Mouse (Mus musculus) embryo, embryonic 10.5 days (tissue): ENCODE results near the gene Vrk1.

Experiments
- DNase-seq: peaks from one replicate; pipeline ENCODE4 v3.0.0-alpha.2; 2015; ENCODE audit warnings: low spot score

Vrk1 gene

DNA sequence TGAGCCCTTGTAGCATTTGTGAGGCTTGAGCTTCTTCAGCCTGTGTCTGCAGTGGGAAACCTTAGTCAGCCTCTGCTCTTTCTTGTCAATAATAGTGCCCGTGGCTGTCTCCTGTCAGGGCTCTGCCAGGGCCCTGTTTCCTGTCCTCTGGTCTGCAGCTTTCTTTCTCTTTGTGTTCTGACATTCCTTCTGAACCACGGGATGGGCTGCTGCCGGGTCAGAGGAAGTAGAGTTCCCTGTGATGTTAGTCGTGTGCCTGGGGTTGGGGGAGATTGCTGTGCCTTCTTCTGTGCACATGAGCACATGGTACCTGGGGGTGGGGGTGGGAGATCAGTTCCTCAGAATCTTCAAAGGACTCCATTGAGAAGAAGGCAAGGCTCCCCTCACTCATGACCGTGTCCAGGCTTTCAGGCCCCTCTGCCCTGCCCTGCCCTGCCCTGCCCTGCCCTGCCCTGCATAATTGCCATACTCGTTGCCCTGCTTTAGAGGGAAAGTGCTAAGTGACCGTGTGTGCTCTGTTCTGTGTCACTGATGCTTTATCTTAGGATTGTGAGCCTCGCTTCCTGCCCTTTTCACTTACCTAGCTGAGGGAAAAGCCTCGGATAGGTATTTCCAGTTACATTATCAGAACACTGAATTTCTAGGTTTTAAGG, 36.2 kb downstream of the Vrk1 start:
- DNase-seq: peak; percentile 16

GRCm38 (mm10) chr12:106052271-106052670, 42.2 kb downstream of the Vrk1 start:
- DNase-seq: no peak

DNA sequence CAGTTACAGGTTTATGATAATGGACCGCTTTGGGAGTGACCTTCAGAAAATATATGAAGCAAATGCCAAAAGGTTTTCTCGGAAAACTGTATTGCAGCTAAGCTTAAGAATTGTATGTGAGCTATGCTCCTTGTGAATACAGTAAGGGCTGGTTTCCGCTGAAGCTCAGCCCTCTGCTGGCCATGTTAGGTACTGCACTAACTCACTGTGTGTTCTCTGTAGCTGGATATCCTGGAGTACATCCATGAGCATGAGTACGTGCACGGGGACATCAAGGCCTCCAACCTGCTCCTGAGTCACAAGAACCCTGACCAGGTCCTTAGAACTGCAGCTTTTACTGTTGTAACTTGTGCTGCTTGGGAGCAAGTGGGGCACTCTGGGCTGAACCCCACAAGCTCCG, 45.8 kb downstream of the Vrk1 start:
- DNase-seq: peak; percentile 85

DNA sequence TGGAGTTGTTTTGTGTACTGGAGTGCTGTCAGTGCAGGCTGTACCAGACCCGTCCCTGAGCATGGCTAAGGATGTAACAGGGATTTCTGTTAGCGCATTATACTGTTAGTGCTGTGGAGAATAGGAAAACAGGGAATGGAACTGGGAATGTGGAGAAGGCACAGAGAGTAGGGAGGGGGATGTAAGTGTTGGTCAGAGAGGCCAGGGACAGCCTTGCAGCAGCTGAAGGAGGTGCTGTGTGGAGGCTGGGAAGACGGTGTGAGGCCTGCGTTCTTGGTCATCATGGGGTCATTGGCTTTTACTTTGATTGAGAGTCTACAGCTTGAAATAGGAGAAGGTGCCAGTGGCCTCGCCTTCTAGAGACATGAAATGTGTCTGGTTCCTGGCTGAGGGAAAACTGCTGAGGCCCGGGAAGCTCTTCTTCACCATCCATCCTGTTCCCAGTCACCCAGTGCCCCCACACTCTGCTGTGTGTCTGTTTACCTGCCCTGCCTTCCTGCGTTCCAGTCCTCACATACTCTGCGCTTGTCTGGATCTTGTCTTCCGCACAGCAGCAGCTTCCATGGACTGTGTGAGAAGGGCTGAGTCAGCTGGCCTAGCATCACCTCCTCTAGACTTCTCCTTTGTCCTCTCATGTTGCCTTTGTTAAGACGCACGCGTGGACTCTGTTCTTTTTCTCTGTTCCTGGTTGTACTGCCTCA, 50.0 kb downstream of the Vrk1 start:
- DNase-seq: peak; percentile 13

DNA sequence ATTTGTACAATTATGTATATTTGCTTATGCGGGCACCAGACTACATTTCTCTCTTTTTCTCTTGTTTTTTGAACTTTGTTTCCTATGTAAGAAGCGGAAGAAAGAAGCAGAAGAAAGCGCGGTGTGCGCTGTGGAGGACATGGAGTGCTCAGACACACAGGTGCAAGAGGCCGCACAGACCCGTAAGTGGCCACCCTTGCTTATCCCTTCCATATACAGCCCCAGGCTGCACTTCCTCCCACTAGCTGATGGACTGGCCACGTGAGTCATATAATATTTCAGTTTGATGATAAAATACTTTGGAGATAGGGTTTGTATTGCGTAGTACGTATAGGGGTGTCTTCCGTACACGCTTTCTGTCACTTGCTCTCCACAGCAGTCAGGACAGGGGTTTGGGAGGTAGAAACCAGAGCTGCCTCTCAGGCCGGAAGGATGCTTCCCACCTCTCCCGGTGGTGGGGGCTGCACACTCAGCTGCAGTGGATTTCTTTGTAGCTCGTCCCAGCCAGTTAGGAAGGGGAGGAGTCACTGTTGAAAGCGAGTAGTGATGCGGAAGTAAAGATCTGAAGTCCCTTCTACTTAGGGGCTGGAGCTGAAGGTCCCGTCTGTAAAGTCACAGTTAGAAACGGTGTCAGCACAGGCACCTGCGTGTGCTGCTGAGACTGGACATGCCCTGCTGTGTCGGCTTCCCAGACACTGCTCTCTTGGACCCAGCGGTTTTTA, 60.6 kb downstream of the Vrk1 start:
- peak; percentile 64 for DNase-seq

GRCm38 (mm10) chr12:106071575-106072166, 61.6 kb downstream of the Vrk1 start:
- DNase-seq: peak; percentile 48

DNA sequence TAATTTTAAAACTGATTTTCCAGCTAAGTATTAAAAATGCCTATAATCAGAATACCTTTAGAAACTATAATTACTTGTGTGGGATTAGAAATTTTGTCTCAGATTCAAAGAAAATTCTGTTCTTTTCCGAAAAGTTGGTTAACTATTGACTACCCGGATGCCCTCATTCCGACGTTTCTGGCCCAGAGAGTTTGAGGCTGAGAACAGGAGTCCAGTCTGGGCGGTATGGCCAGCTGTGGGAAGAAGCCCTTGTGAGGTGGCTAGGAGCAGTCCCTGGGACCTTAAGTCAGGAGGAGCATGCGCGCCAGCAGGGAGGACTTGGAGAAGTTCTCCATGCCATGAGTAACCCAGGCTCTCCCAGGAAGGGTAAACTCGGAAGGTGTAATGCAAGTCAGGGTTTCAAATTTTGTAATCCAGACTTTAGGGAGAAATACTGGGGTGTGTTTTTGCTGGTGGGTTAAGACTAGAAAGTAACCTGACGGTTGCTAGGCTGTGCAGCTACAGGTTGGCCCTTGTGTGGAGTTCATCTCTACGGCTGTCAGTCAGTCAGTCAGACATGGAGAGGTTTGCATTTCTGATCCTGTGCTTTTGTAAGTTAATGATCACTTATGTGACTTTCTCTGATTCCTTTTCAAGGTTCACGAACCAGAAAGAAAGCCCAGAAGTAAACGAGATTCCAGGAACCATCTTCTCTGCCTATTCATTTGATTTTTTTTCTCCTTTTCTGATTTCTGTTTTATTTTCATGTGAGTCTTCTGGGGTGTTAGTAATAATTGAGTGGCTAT, 64.5 kb downstream of the Vrk1 start:
- DNase-seq: no peak

DNA sequence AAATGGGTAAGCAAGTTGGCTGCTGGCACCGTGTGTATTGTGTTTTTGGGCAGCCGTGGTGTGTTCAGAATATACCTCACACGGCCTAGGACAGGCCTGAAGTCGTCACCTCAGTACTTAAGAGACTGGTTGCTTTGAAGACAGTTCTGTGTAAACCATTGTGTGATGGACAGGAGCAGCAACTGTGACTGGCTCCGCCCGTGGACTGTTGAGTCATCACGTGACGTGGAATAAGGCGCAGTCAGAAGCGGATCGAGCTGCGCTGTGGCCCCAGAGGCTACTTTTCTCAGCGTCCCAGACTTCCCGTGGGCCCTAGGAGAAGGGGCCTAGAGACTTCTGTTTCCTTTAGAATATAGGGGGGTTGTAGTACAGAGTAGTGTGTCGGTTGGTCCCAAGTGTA, 66.1 kb downstream of the Vrk1 start:
- no peak for DNase-seq

- DNase-seq: peak; percentile 35
These were observed 70.5 kb downstream of the Vrk1 start for GRCm38 (mm10) chr12:106080511-106080910.

DNA sequence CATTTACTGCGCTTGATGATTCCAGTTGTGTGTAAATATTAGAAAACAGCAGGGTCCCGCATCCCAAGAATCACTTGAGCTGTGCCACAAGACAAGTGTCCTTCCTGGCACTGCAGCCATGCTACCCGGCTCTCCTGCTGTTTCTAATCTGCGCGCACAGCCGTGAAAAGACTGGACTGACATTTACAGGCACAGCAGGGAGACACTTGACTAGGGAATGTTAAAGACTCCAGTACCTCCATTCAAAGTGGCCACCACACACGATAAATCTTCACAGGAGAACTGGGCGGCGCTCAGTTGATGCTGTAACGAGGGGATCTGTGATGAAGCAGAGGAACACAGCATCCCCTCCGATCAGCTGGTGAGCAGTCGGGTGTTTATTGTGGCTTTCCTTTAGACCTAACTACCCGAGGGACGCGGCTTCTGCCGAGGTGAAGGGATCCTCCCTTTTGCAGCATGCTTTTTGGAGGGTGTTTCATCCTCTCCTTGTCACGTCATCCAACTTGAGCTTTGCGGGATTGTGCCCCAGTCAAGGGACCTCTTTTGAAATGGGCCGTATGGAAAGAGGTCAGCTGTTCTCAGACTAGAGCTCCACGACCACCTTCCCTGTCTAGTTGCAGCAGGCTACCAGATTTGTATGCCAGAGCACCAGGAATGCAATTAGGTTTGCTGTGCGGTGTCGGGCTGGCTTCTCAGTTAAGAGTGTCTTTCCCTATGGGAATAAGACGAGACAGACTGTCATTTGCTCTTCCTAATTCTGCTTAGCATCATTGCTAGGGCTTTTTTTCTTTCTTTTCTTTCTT, 71.1 kb downstream of the Vrk1 start:
- DNase-seq: peak; percentile 67

DNA sequence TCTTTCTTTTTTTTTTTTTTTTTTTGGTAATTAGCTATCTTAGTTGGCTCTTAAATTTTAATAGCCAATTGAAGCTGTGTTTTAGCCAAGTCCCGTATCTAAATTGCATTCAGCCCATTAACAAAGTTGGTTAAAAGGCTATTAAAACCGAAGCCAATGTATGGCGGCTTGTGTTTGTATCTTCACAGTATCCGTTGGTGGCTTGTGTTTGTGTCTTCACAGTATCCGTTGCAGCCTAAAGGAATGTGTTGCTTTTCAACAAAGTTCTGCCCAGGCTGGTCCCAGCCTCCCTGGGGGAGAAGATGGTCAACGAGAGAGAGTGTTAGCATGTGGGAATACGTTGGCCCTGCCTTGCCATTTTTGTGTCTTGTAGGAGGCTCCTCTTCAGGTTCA, 71.7 kb downstream of the Vrk1 start:
- DNase-seq: peak; percentile 8

GRCm38 (mm10) chr12:106082191-106082957, 72.3 kb downstream of the Vrk1 start:
- peak; percentile 65 for DNase-seq

DNA sequence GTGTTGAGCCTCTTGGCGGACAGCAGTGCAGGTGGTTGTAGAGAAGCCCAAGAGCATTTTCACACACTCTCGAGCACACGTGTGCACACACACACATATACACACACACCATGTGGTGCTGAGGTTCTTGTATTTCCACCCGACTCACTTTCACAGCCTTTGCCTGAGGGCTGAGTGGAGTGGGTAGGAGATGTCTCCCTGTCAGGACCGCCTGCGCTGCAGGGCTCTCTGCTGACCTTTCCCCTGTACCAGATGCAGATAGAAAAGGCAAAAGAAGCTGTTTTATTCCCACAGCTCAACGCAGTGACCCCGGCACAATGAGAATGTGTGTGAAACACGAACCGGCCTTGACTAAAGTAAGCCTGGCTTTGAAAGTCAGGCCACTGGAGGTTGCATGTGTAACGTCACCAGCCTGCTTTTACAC, 72.9 kb downstream of the Vrk1 start:
- DNase-seq: peak; percentile 74

GRCm38 (mm10) chr12:106084126-106084525, 74.1 kb downstream of the Vrk1 start:
- DNase-seq: no peak

DNA sequence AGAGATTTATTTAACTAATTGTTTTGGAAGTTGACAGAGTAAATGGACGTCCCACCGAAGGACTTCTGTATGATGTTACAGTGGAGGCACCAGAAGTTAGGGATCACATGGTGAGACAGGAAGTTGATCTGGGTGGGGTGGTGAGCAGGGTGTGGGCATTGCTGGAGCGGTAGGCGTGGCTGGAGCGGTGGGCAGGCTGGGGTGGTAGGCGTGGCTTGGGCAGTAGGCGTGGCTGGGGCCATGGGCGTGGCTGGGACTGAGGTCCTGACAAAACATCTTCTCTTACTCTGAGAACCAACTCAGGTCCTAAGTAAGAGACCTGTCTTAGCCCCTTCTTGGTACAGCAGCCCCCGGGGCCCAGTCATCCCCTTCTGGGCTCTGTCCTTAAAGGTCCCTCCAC, 84.8 kb downstream of the Vrk1 start:
- DNase-seq: no peak

DNA sequence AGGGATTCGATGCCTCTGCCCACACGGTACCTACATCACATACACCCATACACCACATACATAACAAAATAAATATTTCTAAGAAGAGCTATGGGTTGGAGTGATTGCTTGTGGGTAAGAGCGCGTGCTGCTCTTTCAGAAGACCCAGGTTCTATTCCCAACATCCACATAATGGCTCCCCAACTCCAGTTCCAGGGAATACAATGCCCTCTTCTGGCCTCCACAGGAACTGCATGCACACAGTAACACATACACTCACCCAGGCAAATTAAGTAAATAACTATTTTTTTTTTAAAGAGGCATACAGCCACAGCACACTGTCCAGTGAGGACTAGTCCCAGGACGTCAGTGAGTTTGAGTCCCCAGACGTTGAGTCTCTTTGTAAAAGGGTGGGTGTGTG, 92.0 kb downstream of the Vrk1 start:
- no peak for DNase-seq

- DNase-seq: no peak
These were observed 93.0 kb downstream of the Vrk1 start for GRCm38 (mm10) chr12:106102726-106103643.

DNA sequence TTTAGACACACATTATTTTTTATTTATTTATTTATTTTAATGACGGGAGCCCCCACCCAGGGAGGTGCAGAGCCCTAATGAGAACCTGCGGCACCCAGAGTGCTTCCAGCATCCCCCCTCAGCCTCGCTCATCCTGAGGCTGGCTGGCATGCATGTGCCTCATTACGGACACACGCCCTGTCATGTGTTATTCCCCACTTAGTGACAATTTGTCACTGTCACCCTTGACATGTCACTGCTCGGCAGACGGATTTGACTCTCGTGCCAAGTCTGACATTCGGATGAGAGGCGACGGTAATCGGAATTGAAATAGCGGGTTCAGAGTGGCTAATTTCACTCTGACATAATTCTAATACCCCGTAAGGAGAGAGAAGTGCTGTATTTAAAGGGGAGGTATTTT, 97.2 kb downstream of the Vrk1 start:
- no peak for DNase-seq
